Mouse (Mus musculus) liver, embryonic 14.5 days (tissue): ENCODE results near the gene D630039A03Rik.

Source experiments
- CTCF ChIP-seq: IDR thresholded peaks from 2 replicates; pipeline ENCODE4 v1.5.1; 2016; ENCODE audit warnings: antibody characterized with exemption, low read depth, control low read depth
- EP300 ChIP-seq: IDR thresholded peaks from 2 replicates; pipeline ENCODE4 v1.6.1; 2016; ENCODE audit warnings: antibody characterized with exemption, low read depth

DNA sequence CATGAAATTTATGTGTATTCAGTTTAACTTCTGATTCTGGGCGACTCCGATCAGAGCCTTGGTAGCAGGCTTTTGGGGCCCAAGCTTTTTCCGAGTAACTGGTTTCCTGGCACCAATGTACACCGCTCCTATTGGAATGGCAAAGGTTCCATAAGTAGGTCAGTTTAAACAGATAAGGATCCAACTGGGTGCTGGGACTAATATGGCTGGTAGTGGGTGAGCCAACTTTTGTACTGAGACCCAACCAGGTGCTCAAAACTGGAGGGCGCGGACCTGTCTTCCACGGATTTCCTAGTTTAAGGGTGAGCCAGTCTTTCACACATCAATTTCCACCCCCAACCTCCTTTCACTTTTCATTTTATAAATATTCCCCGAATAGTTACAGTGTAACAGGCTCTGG is 38.9 kb upstream of the D630039A03Rik start:
- TF ChIP-seq EP300 = no peak
- TF ChIP-seq CTCF = no peak
